Mouse (Mus musculus) 3T3-L1 (cell line): Measurements from ENCODE around the gene Rreb1.

Experiments
- DNase-seq: peaks from one replicate; pipeline ENCODE4 v3.0.0-alpha.2; 2015; ENCODE audit warnings: low read depth, low spot score

Gene Rreb1

GRCm38 (mm10) chr13:37779251-37779667, 1.1 kb downstream of the Rreb1 start:
- DNase-seq: no peak

- DNase-seq: no peak
These were observed 3.4 kb downstream of the Rreb1 start for GRCm38 (mm10) chr13:37781557-37781956.

GRCm38 (mm10) chr13:37782144-37782543, 3.9 kb downstream of the Rreb1 start:
- DNase-seq: no peak

GRCm38 (mm10) chr13:37783676-37784075, 5.5 kb downstream of the Rreb1 start:
- peak; percentile 59 for DNase-seq

- DNase-seq: peak; percentile 93
These were observed 6.0 kb downstream of the Rreb1 start for GRCm38 (mm10) chr13:37784226-37784625.

- no peak for DNase-seq
These were observed 14.6 kb downstream of the Rreb1 start for GRCm38 (mm10) chr13:37792739-37793336.

GRCm38 (mm10) chr13:37798811-37799210, 20.6 kb downstream of the Rreb1 start:
- no peak for DNase-seq

- DNase-seq: no peak
These were observed 21.2 kb downstream of the Rreb1 start for GRCm38 (mm10) chr13:37799413-37799812.

- peak; percentile 6 for DNase-seq
These were observed 23.2 kb downstream of the Rreb1 start for GRCm38 (mm10) chr13:37801101-37802075.

GRCm38 (mm10) chr13:37802246-37803003, 24.2 kb downstream of the Rreb1 start:
- DNase-seq: no peak

- DNase-seq: no peak
These were observed 25.0 kb downstream of the Rreb1 start for GRCm38 (mm10) chr13:37803244-37803643.

- no peak for DNase-seq
These were observed 25.8 kb downstream of the Rreb1 start for GRCm38 (mm10) chr13:37804023-37804422.

GRCm38 (mm10) chr13:37815001-37815400, 36.8 kb downstream of the Rreb1 start:
- DNase-seq: no peak

GRCm38 (mm10) chr13:37816736-37817135, 38.5 kb downstream of the Rreb1 start:
- DNase-seq: no peak

GRCm38 (mm10) chr13:37821413-37821812, 43.2 kb downstream of the Rreb1 start:
- no peak for DNase-seq

- no peak for DNase-seq
These were observed 46.2 kb downstream of the Rreb1 start for GRCm38 (mm10) chr13:37824331-37824920.

- no peak for DNase-seq
These were observed 46.9 kb downstream of the Rreb1 start for GRCm38 (mm10) chr13:37824956-37825645.

GRCm38 (mm10) chr13:37825646-37826280, 47.6 kb downstream of the Rreb1 start:
- DNase-seq: peak; percentile 67

GRCm38 (mm10) chr13:37826281-37826993, 48.2 kb downstream of the Rreb1 start:
- DNase-seq: peak; percentile 68

- DNase-seq: no peak
These were observed 48.7 kb downstream of the Rreb1 start for GRCm38 (mm10) chr13:37826994-37827262.
